Mouse (Mus musculus) mature B cell (primary cell): ENCODE measurements around the gene Card6.
"Not testable (repeated sequence)": the region's sequence is repeated elsewhere in the genome, so short reads cannot be mapped to it uniquely, and the experiment has no call there.

Source experiments
- in situ Hi-C: fragments of 300-500 bp; cut with MboI; formaldehyde crosslinking; loops from 2 replicates; pipeline ENCODE4 v1.14.3; 2019

Card6 gene

DNA sequence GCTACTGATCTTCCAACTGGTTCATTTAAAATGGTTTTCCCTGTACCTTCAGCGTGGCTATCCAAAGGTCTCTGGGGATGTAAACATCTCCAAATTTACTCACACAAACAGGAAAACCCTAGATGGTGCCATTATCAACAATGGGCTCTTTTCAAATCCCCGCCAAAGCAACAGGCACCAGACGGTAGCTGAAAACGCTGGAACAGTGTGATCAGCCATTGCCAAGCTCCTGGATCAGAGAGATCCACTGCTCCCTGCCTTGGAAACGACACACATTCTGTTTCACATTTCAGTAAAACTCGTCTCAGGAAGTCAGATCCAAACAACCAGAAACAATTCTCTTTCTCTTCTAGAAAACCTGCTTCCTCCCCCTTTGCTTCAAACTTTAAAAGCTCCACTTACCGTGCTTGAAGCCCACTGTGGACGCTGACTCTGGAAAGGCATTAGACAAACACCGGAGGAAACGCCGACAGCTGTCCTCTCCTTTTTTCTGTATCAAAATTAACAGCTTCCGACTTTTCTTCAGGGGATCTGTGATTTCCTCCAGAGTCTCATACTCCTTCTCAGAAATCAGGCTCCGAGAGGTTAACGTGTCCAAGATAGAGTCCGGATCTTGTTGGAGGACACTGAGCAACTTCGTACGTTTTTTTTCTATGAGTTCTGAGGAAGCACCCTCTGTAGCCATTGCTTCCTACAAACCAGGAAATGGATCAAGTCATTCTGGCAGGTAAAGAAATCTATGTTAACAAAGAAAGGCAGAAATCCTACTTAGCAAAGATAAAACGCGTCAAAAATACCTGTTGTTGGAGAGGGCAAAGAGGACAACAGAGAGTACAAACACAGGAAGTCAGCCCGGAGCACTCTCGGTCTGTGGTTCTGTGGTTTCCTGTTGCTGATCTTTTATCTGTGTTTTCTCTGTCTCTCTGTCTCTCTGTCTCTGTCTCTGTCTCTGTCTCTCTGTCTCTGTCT is at the start of gene Card6:
Gene Card6 (minus strand): TSS at position 854 of the 969 bp plus-strand sequence.
- in situ Hi-C loops: loop anchor here (25.0 kb wide), 2 partner anchors 1121 to 1604 kb away; partner anchors contain the start of genes AW549877, Fbxo4 and Rictor

DNA sequence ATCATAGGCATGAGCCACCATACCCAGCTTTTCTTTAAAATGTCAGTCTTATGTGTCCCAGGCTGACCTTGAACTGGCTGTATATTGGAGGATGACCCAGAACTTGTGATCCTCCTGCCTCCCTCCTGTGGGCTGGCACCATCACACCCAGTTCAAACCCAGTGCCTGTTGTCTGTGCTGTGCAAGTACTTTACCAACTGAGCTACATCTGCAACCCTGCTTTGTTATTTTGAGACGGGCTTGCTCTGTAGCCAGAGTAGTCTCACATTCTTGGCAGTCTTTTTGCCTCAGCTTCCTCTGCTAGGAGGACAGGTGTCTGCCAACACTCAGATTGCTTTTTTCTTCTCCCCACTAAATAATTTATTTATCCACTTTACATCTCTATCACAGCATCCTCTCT is 49.0 kb upstream of the Card6 start:
- in situ Hi-C loops: no loop called here

DNA sequence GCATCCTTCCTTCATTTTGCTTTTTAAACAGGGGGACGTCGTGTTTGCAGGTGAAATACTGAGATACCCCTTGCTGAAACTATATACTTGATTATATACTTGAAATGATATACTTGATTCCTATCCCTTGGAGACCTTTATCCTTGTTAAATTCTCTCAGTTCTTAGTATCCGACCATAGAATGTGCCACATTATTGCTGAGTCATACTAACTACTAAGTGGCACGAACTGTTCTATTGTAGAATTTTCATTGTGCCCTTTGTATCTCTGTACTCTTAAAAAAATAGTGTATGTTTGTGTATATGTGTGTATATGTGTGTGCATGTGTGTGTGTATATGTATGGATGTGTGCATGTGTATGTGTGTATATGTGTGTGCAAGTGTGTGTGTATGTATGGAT is 48.0 kb upstream of the Card6 start:
- in situ Hi-C loops: no loop called here

DNA sequence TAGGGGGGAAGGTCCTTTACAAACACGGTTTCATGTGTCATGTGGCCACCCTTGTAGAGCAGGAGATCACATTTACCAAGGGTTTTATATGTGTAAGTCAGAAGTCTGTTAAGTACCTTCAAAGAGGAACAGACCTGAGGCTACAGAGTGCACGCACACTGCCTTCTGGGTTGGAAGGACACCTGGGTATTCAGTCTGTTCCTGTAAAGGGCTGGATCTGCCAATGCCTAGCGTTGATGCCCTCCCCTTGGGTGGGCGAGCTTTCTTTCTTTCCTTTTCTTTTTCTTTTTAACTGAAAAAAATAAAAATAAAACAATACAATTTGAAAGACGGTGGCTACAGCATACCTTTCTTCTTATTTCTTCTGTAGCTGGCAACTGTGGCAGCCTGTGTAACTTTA is 46.8 kb upstream of the Card6 start:
- in situ Hi-C loops: no loop called here

DNA sequence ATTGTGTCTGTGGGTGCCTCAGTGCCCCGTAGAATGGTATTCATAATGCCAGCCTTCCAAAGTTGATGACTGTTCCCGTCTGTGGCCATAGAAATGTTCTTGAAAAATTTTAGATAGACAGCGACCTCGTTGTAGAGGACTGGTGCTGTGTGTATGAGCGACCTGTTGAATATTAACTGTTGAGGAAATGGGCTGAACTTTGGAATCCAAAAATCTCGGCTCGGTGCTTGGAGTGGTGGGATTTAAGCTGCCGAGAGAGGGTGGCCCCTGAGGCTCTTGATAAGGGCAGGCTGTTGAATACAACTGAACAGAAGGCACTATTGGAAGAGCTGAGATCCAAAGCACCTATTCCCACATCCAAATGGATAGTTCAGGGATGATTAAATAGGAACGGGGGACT is 46.3 kb upstream of the Card6 start:
- in situ Hi-C loops: no loop called here

DNA sequence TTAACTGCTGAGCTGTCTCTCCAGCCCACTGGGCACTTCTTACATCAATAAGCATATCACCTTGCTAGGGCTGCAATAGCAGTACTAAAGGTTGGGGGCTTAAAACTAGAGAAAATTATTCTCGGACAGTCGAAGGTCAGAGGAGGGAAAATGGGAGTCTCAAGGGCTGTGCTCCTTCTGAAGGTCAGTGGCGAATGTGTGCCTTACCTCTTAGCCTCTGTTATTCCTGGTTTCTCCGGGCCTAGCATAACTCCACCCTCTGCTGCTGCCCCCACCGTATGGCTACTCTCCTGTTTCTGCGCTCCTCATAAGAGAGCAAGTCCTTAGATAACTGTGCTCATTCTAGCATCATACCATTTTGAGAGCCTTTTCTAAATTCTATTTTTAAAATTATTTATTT is 43.8 kb upstream of the Card6 start:
- in situ Hi-C loops: no loop called here

DNA sequence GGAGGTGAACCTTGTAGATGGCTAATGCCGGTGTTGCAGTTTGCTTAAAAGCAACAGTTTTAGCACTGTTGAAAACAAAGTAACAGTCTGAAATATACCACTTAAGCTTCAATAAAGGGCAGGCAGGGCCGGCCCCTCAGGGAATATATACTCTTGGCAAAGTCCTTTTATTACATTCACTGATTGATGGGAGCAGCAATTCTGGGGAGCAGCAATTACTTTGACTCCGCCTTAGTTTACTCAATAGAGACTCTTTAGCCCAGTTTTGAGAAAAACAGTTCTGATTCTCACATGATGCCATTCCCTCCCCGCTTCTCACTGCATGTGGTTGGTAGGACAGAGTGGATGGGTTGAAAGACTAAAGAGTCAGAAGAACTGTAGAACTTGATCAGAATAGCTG is 40.8 kb upstream of the Card6 start:
- in situ Hi-C loops: no loop called here

DNA sequence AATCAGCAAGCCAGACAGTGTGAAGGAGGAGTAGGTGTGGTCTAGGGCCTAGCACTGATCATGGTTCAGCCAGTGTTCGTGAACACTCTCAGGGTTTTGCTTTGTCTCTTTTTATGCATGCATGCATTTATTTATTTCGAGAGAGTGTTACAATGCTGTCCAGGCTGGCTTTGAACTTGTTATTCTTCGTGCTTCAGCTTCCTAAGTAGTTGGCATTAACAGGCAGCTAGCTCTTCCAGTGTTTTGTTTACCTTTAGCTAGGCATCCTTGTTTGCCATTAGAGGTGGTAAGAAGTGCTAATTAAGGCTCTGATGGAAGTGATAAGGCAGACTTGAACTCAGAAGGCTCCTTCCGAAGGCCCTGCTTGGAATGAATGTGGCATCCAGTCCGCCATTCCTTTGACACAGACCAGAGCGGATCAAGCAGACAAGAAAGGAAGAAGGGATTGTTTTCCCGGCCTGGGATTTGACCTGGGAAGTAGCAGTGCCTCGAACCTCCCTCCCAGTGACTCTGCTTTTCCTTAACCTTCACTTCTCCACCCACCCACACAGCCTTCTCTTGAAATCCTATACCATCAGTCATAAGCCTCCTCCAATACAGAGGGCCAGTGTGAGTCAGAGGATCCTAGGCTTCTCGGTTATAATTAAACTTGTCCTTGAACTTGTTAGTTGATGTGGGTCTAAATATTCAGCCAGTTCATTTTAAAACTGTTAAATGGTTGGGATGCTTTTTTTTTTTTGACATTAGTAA is 37.0 kb upstream of the Card6 start:
- in situ Hi-C loops: no loop called here

DNA sequence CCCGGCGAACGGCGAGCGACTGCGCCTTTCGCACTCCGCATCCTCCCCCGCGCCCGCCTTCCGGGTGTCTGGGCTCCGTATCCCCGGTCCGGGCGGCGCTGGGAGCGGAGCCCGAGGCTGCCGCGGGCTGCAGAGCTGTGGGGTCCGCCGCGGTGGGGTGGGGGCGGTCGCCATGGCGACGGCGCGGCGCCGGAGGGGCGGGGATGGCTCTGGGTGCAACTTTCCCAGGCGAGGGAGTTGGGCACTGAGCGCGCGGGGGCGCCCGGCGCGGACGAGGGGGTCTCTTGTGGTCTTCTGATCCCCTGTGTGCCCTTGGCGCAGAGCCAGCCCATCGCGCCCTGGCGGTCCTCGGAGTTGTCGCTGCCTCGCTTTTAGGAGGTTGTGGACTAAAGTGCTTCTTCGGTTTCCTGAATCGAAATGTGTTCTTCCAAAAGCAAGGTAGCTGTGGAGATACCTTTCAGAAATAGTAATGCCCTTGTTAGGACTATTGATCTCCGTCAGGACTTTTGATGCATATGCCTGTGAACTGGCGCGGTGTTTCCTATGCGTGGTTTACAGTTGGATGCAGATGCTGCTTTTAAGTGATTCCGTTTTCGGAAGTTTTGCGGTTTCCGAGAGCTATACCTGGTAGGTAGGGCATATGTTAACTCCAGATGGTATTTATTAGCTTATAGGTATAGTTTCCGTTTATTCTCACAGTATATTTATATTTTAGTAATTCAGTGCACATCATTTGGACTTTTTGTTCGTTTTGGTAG is 35.9 kb upstream of the Card6 start:
- in situ Hi-C loops: no loop called here

DNA sequence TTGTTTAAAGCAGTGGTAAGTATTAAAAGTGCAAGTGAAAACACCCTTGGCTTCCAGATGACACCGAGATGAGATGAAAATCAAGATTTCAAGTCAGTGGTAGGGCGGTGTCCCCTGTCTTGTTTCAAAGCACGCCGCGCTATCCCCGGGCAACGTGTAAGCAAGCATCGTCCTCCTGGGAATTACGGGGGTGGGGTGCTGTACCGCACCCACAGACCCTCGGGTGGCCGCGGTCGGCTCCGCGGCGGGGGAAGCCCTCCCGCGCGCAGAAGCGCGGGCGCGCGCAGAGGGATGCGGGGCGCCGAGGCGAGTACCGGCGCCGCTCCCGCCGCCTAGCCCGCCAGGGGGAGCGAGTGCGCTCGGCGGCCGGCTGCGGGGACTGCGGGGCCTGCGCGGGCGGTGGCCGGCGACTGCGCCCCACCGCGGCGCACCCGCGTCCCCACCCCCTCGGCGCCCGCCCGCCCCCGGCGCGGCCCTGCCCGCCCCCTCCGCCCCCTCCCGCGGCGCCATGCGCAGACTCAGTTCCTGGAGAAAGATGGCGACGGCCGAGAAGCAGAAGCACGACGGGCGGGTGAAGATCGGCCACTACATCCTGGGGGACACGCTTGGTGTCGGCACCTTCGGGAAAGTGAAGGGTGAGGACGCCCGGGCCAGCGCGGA is 35.2 kb upstream of the Card6 start, which contains the start of gene Prkaa1:
Gene Prkaa1 (plus strand): TSS at position 501 of the 660 bp plus-strand sequence.
- in situ Hi-C loops: no loop called here

DNA sequence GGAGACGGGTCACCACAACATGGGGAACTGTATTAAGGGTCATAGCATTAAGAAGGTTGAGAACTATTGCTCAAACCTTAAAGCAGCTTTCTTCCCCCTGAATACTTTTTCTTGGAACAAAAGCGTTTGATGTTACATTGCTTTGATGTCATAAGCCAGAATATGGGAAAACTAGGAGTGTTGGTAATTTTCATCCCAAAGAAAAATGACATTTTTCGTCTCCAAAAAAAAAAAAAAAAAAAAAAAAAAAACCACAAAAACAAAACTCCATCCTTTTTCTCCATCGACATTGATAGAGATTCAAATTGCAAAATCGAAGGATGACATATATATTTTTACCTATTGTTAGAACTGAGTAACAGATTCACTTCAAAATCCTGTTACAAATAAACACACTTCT is 34.4 kb upstream of the Card6 start:
- in situ Hi-C loops: no loop called here

DNA sequence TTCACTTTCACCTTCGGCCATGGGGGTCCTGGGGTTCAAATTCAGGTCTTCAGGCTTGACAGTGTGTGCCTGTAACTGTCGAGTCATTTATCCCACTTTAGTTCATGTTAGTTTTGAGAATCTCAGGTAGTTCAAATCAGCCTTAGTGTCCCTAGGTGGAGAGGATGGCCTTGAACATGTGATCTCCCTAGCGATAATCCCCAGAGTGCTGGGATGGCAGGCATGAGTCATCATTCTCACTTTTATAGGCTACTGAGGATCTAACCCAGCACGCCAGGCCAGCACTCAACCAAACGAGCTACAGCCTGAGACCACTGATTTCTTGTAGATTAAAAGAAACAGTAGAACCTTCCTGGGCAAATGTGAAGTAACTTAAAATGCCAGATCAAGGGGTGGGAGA is 33.7 kb upstream of the Card6 start:
- in situ Hi-C loops: no loop called here

DNA sequence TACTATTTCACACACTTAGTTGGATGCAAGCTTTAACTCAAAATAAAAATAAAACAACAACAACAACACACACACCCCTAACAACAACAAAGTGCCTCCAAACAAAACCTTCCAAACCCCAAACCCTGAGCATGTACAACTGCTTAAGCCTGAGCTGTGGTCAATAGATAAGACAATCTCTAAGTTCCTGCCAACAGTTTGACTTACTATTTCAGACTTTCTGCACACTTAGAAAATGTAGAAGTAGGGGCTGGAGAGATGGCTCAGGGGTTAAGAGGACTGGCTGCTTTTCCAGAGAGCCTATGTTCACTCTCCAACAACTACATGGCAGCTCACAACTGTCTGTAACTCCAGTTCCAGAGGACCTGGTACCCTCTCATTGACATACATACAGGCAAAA is 32.0 kb upstream of the Card6 start:
- in situ Hi-C loops: no loop called here

DNA sequence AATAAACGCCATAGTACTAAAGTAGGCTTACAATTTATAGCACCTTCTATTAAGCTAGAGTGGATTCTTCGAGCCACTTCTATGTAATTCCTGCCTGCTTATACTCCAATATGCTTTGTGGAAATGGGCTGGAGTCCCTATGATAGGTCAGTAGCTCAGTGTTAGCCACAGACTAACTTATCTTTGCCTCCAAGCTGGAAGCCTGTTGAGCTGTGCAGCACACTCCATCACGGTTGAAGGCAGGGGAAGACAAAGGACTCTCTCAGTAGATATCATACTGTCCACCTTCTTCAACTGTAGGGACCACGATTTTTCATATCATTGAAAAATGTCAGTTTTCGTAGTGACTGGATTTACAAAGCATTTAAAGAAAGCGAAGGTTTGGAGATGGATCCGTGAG is 31.5 kb upstream of the Card6 start:
- in situ Hi-C loops: no loop called here

DNA sequence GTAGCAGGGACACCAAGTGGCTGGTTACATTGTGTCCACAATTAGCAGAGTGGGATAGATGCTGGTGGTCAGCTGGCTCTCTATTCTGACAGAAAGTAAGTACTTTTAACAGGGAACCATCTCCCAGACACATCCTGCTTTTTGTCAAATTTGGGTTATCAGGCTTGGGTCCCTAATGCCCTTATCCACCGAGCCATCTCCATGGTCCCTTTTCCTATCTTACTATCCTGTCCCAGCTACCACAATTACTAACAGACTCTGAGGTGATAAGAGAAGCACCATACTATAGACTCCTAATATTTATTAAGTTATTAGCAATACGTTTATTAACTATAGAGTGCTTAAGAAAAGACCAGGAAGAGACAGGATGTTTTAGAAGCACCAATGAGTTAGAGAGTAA is 31.0 kb upstream of the Card6 start:
- in situ Hi-C loops: no loop called here

DNA sequence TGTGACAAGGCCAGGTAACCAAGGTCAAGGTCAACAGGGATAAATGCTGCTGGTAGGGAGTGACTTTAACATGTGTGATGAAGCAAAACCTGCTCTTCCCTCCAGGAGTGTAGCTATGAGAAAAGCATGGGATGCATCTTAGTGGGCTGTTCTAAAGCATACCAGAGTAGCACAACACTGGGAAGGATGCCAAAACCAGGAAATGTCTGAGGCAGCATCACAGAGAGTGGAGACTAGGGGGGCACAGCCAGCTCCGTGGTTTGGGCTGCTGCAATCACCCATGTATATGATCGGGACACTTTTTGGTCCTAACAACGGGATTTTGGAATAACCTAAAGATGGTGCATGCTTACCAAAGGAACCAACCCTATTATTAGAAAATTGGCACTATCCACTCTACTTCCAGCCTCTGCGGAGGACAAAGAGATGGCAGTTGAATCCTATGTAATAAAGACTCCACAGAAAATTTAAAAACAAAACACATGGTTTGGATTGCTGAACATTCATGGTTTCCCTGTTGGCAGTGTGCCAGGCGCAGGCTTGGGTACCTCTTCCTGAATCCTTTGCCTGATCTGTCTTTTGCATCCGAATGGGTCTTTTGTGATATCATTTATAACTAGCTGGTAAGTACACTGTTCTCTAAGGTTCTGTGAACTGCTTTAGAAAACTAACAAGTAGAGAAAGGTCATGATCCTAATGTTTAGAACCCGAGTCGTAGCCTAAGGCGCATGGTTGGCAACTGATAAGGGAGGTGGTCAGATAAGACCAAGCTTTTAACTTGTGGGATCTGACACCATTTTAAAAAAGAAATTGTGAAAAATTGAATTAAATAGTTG is 29.9 kb upstream of the Card6 start:
- in situ Hi-C loops: no loop called here

DNA sequence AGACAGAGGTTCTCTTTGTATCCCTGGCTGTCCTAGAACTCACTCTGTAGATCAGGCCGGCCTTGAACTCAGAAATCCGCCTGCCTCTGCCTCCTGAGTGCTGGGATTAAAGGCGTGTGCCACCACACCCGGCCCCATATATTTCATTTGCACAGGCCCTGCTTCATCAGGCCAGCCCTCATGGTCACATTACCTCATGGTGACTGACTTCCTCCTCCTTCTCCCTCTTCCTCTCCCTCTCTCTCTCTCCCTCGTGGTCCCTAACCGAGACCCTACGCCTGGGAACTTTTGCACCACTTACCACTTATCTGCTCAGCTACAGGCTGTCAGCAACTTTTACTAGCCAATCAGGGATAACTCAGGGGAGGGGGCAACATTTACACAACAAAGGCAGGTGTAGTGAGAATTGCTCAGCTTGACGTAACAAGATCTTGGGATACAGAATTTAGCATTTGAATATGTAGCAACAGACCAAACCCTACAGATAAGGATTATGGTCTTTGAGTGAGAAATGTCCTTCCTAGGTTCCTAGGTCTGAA is 26.7 kb upstream of the Card6 start:
- in situ Hi-C loops: no loop called here

DNA sequence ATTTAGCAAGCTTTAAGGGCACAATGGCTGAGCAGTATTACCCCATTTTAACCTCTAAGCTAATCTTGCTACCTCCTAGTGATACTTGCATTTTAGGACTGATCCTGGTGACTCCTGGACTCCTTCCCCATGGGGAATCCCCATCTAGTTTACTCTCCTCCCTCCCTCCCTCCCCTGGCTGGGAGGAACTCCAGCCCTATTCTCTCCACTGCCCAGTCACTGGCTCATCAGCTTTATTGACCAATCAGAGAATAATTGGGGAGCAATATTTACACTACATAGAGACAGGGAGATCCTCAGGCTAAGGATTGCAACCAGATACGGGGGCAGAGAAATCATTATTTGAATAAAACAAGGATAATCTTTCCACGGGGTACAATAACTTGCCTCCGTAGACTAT is 25.8 kb upstream of the Card6 start:
- in situ Hi-C loops: no loop called here

DNA sequence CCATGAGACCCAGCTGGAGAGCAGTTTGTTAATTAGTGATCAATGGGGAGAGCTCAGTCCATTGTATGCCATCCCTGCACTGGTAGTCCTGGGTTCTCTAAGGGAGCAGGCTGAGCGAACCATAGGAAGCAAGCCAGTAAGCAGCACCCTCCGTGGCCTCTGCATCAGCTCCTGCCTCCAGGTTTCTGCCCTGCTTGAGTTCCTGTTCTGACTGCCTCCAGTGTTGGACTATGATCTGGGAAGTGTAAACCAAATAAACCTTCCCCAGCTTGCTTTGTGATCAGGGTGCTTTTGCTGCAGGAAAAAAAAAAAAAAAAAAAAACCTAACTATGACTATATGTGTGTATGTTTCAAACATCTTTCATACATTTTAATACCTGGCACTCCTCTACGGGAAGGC is 25.0 kb upstream of the Card6 start:
- in situ Hi-C loops: no loop called here

DNA sequence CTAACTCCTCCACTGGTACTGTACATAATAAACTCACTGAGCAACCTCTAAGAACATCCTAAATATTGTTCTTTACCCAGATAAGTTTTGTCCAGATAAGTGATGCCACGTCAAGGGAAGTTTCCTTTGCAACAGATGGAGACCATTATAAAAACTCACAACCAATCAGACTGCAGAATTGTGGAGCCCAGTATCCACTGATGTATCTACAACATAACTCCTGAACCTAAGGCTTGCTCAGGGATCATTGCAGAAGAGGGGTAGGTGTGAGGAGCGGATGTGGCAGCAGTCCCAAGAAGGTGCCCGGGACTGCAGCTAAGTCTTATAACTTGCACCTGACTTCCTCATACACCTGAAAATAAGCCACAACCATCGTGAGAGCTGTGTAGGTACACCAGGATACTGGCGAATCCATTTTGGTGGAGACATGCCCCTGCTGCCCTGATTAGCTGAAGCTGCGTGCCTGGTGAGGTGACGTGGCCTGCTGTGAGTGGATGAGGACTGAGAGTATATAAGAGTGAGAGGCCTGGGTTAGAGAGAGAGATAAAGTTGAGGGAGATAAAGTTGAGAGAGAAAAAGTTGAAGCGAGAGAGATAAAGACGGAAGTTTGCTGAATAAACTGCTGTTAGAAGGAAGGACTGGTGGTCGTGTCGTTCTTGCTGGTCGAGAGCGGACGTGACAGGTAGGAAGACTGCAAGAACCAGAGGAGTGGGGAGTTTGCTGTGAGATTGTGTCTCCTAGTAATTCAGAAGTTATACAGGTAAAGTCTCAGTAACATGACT is 22.7 kb upstream of the Card6 start:
- in situ Hi-C loops: not testable (repeated sequence)
